Mouse (Mus musculus): ENCODE measurements at regions not wholly inside any gene's neighbourhood (a gene's known extent, or its start where the extent isn't known, plus 50 kb on each side); places are given as distances from the start of the nearest gene placed in this dataset.

DNA sequence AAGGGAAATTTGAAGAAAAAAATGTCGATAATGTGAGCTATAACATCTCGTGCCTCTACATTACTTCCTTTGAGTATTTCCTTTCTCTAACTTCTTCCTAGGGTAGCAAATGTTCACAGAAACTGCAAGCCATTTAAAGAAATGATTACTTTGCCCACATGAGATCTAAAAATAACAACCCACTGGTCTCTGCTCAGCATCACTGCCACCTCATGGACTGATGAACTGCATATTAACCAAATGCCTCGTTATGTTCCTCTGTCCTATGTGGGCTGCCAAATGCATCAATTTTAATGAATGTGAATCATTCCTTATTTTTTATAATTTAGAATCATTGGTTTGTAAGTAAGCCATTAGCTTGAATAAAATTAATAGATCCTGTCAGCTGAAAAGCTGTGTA, 590.0 kb upstream of the Nr3c2 start:
- no peak for DNase-seq

DNA sequence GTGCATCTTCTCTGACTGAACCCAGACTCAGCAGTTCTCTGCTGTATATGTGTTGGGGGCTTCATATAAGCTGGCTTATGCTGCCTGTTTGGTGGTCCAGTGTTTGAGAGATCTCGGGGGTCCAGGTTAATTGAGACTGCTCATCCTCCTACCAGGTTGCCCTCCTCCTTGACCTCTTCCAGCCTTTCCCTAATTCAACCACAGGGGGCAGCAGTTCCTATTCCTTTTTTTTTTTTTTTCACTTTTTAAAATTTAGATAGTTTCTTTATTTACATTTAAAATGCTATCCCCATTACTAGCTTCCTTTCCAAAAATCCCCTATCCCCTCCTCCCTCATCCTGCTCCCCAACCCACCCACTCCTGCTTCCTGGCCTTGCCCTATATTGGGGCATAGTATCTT, 570.7 kb upstream of the Nr3c2 start:
- DNase-seq: no peak

GRCm38 (mm10) chr8:76343072-76343471, 556.2 kb upstream of the Nr3c2 start:
- DNase-seq: no peak

GRCm38 (mm10) chr8:76346150-76346549, 553.1 kb upstream of the Nr3c2 start:
- DNase-seq: no peak

DNA sequence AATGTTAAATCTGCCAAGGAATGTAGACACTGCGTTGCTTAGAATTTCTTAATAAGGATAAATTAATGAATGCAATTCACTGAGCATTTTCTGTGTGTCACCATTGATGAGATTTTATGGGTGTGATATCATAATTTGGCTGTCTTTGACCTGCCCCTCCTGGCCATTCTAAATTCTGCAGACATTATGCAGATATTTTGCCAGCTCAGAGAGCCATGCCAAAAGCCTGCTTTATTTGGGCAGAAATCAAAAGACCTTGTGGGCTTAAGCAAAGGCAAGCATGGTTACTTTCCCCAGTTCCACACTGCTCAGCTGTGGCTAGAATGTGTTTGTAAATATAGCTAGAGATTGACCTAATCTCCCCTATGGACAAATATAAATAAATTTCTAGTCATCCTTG, 552.4 kb upstream of the Nr3c2 start:
- peak; percentile 5 for DNase-seq

DNA sequence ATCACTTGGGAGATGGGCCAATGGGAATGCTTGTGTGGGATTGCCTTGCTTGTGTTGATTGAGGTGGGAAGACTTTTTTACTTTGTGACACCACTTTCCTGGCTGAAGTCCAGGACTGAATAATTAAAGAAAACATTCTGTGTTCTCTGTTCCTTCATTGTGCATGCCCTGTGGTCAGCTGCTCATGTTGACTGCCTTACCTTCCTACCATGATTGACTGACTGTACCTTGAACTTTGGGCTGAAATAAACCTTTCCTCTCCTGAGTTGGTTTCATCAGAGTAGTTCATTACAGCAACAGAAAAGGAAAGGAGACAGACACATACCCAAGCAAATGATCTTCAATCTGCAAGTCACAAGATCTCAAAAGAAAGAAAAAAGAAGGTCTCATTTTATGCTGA, 524.9 kb upstream of the Nr3c2 start:
- no peak for DNase-seq

- DNase-seq: no peak
Observed at GRCm38 (mm10) chr8:76377711-76378110, 521.5 kb upstream of the Nr3c2 start.

DNA sequence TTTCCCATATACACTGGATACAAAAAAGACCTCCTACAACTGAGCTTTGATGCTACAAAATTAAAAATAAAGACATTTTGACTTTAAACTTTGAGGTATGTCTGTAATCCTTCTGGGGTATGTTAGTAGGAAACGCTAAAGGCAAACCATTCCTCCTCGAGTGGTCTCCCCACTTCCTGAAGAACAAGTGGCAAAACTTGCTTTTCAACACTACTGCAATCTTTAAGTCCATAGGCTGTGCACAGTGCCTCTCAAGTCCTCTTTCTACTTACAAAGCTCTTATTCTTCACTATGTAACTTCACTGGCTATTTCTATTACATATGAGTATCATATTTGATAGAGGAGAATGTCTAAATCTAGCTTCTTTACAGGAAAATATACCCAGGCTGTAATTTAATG, 517.6 kb upstream of the Nr3c2 start:
- DNase-seq: no peak

DNA sequence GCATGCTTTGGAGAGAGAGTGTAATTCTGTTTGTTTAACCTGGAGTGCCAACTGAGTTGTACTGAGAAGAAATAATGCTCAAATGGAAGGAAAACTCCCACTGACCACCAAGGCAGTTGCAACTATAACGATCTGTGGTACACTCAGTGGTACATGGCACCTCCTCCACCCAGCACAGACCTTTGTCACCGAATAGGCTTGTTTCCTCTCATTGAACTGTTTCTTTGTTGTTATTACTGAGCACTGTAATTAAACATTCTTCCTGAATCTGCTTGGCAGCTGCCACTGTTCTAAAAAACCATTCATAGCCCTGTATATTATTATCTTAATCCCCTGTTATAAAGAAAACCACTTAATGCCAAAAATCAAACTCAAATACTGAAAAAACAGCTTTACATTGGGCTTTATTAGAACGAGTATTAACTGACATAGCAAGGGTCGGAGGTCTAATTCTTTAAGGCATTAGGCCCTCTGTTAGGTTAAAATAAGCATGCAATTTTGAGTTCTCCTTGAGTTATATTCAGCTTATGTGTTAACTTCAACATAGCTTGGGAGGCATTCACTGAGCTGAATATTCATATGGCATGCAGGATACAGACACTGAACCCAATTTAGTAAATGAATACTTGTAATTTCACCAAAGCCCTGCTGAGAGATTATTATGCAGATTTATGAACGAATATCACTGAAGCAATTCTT, 515.5 kb upstream of the Nr3c2 start:
- no peak for DNase-seq

DNA sequence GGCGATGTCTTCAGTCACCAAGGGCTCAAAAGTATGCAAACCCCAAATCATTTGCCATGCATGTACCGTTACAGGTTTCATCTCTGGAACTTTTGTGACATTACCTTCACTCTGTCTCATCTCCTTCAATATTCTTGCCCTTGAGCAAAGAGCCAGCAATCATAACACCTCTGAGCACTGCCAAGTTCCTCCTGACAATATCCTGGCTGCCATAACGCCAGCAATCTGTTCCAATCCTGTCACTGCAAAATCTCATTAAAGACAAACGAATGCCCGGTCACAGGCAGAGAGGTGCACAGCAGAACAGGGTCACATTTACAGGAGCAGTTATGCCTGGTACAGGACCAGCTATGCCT, 515.0 kb upstream of the Nr3c2 start:
- DNase-seq: no peak

- no peak for DNase-seq
Observed at GRCm38 (mm10) chr8:76392004-76392403, 507.2 kb upstream of the Nr3c2 start.

DNA sequence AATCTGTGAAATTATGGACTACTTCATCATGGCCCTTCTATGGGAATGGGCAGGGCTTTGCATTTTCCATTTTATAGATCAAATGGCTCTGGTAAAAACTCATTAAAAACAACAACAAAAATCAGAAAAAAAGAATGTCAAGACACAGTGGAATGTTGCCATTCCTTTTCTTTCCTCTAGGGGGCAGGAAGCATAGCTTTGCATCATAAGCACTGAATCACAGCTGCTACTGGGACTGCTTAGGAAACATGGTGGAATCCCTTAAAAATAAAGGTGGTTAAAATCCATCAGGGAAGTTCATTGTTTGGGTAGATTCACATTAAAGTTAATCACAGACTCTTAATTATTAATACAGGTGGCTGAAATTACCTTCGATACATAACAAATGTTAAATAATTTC, 476.8 kb upstream of the Nr3c2 start:
- DNase-seq: no peak

DNA sequence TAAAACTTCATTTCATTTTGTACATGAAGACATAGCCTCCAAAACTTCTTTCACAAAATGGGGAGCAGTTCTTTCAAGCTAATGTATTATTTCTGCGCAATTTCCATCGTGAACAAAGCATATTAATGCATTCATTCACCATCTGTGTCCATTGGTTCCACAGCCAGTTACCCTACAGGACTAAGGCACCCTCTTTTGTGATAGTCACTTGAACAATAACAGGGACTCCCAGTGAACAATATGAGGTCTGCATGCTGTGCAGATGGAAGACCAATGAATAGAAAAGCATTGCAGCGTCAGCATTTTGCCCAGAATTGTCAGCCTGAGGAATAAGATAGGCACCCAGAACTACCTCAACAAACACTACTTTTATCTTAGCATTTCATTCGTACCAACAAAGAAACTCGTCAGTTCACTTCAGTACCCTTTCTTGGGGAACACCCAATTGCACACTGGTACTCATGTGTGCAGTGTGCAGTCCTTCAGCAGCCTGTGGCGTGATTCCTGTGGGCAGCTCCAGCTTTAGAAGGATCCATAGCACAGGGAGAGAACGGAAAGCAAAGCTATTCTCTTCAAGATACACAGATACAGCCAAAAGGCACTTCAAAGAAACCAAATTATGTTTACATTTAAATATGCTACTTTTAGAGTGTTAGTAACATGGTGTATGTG, 476.2 kb upstream of the Nr3c2 start:
- DNase-seq: no peak

DNA sequence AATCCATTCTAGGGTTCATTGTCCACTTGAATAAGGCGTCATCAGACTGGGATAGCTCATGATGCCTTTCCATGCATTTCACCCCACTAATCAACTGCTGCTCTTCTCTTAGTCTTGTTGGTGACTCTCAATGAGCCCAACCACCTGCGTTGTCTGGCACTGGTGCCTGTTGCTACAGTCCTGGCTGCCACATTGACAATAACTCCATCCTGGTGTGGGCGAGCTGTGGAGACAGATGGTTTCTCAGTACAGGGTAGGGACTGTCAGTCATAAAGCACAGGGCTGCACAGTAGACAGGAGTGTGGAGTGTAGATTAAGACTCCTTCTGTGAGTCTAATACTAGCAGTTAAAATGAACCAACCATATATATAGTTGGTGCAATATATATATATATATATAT, 469.4 kb upstream of the Nr3c2 start:
- no peak for DNase-seq

DNA sequence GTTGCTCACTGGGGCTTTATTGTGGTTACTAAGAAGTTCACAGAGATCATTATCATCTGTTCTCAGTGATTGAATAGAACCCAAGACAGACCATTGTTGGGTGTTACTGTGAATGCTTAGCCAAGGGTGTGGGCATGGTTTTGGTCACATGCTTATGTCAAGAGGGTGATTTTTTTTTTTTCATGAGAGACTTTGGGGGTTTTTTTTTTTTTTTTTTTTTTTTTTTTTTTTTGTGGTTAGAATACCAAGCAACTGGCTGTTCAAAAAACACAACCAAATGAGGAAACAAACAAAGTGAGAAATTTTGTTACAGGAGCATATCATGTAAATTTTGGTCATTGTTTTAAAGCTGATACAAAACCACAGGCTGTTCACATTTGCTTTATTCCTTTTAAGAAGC, 466.4 kb upstream of the Nr3c2 start:
- DNase-seq: no peak

GRCm38 (mm10) chr8:76437951-76438350, 461.3 kb upstream of the Nr3c2 start:
- DNase-seq: no peak

DNA sequence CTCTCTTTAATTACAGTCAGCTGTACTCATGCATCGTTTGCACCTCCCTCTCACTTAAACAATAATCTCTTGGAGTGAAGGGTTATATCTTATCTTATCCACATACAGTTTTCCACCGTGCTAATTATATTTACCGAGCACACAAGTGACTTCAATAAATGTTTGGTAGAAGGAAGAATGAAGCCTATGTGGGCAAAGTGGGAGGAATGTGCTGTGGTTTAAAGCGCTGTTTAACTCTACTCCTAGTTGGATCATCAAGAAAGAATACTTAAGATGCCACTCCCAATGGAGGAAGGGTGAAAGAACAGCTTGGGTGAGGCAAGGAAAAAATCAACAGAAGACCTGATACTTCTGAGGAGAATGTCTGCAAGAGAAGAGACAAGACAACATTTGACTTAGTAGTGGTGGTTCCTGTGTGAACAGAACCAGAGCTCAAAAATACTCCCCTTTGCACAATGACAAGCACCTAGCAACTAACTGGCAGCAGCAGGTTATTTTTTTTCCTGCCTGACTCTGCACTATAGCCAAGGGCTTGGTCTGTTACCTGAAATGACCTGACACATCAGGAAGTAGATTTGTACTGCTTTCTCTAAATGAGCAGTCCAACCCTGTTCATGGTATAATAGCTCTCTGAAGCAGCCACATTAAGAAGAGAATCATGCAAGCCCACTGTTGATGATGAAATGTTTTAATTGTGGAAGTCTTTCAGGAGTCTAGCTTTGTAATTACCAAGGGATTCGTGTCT, 424.6 kb upstream of the Nr3c2 start:
- DNase-seq: no peak

- DNase-seq: no peak
Observed at GRCm38 (mm10) chr8:76478966-76479365, 420.3 kb upstream of the Nr3c2 start.

GRCm38 (mm10) chr8:76503621-76504020, 395.6 kb upstream of the Nr3c2 start:
- DNase-seq: no peak

DNA sequence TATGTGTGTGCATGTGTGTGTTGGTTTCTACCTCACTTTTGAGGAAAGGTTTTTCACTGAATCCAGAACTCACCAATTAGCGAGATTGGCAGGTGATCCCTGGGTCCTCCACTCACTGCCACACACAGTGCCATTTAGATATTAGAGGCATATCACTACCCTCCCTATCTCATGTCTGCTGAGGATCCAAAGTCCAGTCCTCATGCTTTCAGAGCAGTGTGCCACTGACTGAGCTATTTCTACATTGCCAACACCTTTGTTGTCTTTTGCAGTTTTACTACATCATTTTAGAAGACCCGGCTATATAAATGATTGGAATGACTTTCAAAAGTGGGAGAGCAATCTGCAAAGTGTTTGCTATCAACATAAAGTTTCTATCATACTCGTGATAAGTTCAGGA, 392.0 kb upstream of the Nr3c2 start:
- no peak for DNase-seq

GRCm38 (mm10) chr8:76509201-76509600, 390.0 kb upstream of the Nr3c2 start:
- no peak for DNase-seq

- no peak for DNase-seq
Observed at GRCm38 (mm10) chr8:76514132-76514531, 385.1 kb upstream of the Nr3c2 start.

DNA sequence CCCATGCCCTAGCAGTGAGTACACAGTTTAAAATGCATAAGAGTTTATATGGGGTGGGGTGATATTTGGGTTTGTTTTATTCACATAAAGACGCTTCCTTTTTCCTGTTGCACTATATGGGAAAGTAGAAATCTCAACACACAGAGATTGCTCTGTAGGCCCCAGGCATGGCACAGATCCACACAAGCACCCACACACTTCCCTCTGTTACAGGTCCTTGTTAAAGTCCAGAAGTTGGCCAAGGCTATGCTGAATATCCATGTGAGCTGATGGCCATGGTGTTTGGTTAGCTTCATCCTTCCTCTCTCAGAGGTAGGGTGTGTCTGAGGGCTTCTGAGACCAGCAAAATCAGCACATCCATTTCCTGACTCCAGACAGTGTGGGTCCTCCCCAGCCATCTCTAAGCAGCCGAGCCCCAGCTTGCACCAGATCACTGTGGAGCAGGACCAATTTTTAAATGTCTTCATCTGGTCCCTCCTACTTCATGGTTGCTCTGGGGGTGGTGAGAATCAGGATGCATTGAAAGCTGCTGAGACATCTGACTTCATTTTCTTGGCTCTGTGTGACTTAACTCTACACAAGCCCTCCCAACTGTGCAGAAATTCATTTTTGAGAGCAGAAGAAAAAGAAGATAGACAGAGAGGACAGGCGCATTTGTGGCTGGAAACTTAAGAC, 360.3 kb upstream of the Nr3c2 start:
- no peak for DNase-seq

DNA sequence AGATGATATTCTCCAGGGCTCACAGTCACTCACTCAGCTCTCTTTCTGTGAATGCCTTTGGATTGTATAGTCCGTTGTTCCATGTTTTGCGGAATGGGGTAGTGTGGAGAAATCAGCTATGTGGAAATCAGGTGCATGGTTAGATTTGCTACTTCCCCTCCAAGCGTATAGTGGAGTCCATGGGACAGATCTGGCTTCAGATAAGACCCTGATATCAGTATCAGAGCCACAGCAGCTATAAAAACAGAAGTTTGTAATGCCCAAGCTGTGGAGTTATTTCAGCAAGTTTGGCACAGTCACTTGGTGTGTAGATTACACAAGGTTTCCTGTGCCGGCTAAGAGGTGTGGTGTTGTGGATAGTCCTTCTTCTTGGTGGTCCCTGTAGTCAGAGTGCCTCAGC, 359.6 kb upstream of the Nr3c2 start:
- DNase-seq: no peak

All from cerebellum, adult 8-10 months (tissue).